Mouse (Mus musculus): ENCODE data around the gene Uba6. TPM values are rescaled to one million over a fixed set of nuclear protein-coding genes. Genes with fewer than 3 reads are reported as not detected.

Gene Uba6
- polyA plus RNA-seq (2014; fragmentation: Nextera tagmentation; extraction: Ambion mirVana), result 21.6 and 24.6 TPM in 2 replicates

- H3K4me3 ChIP-seq (ENCODE audit: low read depth, low read length), result peak within 1 kb of the TSS; percentile 89
- no peaks in the 10 kb centered on the region for H3K27me3 ChIP-seq (ENCODE audit: control insufficient read depth, insufficient read depth, low read length)
- H3K36me3 ChIP-seq (ENCODE audit: control insufficient read depth, insufficient read depth, low read length), result no peaks in the 10 kb centered on the region; the same call in none of the 2 replicates
- no peaks in the 10 kb centered on the region for H3K9me3 ChIP-seq (ENCODE audit: control insufficient read depth, low read length)
- ATAC-seq (ENCODE audit: insufficient number of reproducible peaks, low FRiP score, low TSS enrichment, low read depth), result peak; percentile 100
- DNase-seq (ENCODE audit: low spot score), result peak; percentile 100
- peak within 1 kb of the TSS; percentile 81 for H3K9ac ChIP-seq (ENCODE audit: low read length)
- WGBS, result under 1% methylated on average over 64 of the region's 67 CpGs
- H3K27ac ChIP-seq (replicated peaks; ENCODE audit: low read depth, low read length), result peak within 1 kb of the TSS; percentile 92
- no peaks in the 10 kb centered on the region for H3K4me1 ChIP-seq (ENCODE audit: control insufficient read depth, insufficient read depth, low read length)
- H3K4me2 ChIP-seq (ENCODE audit: low read depth, severe bottlenecking), result peak within 1 kb of the TSS; percentile 83
Observed at GRCm38 (mm10) chr5:86172449-86173161, at the start of gene Uba6. Gene Uba6 (minus strand): TSS chr5:86172803.

- no peaks in the 10 kb centered on the region for H3K9me3 ChIP-seq (ENCODE audit: control insufficient read depth, low read length)
- H3K4me3 ChIP-seq (ENCODE audit: low read depth, low read length), result no peak within 1 kb of the TSS
- ATAC-seq (ENCODE audit: insufficient number of reproducible peaks, low FRiP score, low TSS enrichment, low read depth) (no peak), DNase-seq (ENCODE audit: low spot score) (no peak)
- no peaks in the 10 kb centered on the region for H3K27me3 ChIP-seq (ENCODE audit: control insufficient read depth, insufficient read depth, low read length)
- H3K4me1 ChIP-seq (ENCODE audit: control insufficient read depth, insufficient read depth, low read length), result no peaks in the 10 kb centered on the region
- WGBS, result 91% methylated on average over 10 of the region's 10 CpGs
- H3K27ac ChIP-seq (replicated peaks; ENCODE audit: low read depth, low read length), result no peak within 1 kb of the TSS
- H3K36me3 ChIP-seq (ENCODE audit: control insufficient read depth, insufficient read depth, low read length), result no peaks in the 10 kb centered on the region
- no peak within 1 kb of the TSS for H3K9ac ChIP-seq (ENCODE audit: low read length)
- no peak within 1 kb of the TSS for H3K4me2 ChIP-seq (ENCODE audit: low read depth, severe bottlenecking)
Observed at GRCm38 (mm10) chr5:86197801-86198200, 25.2 kb upstream of the Uba6 start, which contains the start of gene Gnrhr. Gene Gnrhr (minus strand): TSS chr5:86197901.

- H3K9ac ChIP-seq (ENCODE audit: low read length), result no peak overlapping the region
- no peak overlapping the region for H3K27ac ChIP-seq (replicated peaks; ENCODE audit: low read depth, low read length)
- WGBS, result 23% methylated on average over 4 of the region's 4 CpGs
- no peaks in the 10 kb centered on the region for H3K9me3 ChIP-seq (ENCODE audit: control insufficient read depth, low read length)
- H3K4me1 ChIP-seq (ENCODE audit: control insufficient read depth, insufficient read depth, low read length), result no peaks in the 10 kb centered on the region
- ATAC-seq (ENCODE audit: insufficient number of reproducible peaks, low FRiP score, low TSS enrichment, low read depth) (no peak), DNase-seq (ENCODE audit: low spot score) (no peak)
- H3K27me3 ChIP-seq (ENCODE audit: control insufficient read depth, insufficient read depth, low read length), result no peaks in the 10 kb centered on the region
- H3K4me2 ChIP-seq (ENCODE audit: low read depth, severe bottlenecking), result no peak overlapping the region
- no peaks in the 10 kb centered on the region for H3K36me3 ChIP-seq (ENCODE audit: control insufficient read depth, insufficient read depth, low read length)
- H3K4me3 ChIP-seq (ENCODE audit: low read depth, low read length), result no peak overlapping the region
Observed at GRCm38 (mm10) chr5:86191356-86191755, 18.8 kb upstream of the Uba6 start.

- Histone ChIP-seq H3K9ac (ENCODE audit: low read length) (no peak overlapping the region), H3K36me3 (ENCODE audit: control insufficient read depth, insufficient read depth, low read length) (no peaks in the 10 kb centered on the region), H3K9me3 (ENCODE audit: control insufficient read depth, low read length) (no peaks in the 10 kb centered on the region), H3K27ac (replicated peaks; ENCODE audit: low read depth, low read length) (no peak overlapping the region), H3K27me3 (ENCODE audit: control insufficient read depth, insufficient read depth, low read length) (no peaks in the 10 kb centered on the region), H3K4me1 (ENCODE audit: control insufficient read depth, insufficient read depth, low read length) (no peaks in the 10 kb centered on the region), H3K4me2 (ENCODE audit: low read depth, severe bottlenecking) (no peak overlapping the region), H3K4me3 (ENCODE audit: low read depth, low read length) (no peak overlapping the region)
- ATAC-seq (ENCODE audit: insufficient number of reproducible peaks, low FRiP score, low TSS enrichment, low read depth) (no peak), DNase-seq (ENCODE audit: low spot score) (no peak)
- WGBS, result 24% methylated on average over 5 of the region's 5 CpGs
Observed at GRCm38 (mm10) chr5:86190770-86191169, 18.2 kb upstream of the Uba6 start.

GRCm38 (mm10) chr5:86190290-86190689, 17.7 kb upstream of the Uba6 start:
- Histone ChIP-seq H3K36me3 (ENCODE audit: control insufficient read depth, insufficient read depth, low read length) (no peaks in the 10 kb centered on the region), H3K9me3 (ENCODE audit: control insufficient read depth, low read length) (no peaks in the 10 kb centered on the region), H3K4me1 (ENCODE audit: control insufficient read depth, insufficient read depth, low read length) (no peaks in the 10 kb centered on the region), H3K4me3 (ENCODE audit: low read depth, low read length) (no peak overlapping the region), H3K9ac (ENCODE audit: low read length) (no peak overlapping the region), H3K27me3 (ENCODE audit: control insufficient read depth, insufficient read depth, low read length) (no peaks in the 10 kb centered on the region), H3K27ac (replicated peaks; ENCODE audit: low read depth, low read length) (no peak overlapping the region), H3K4me2 (ENCODE audit: low read depth, severe bottlenecking) (no peak overlapping the region)
- ATAC-seq (ENCODE audit: insufficient number of reproducible peaks, low FRiP score, low TSS enrichment, low read depth) (no peak), DNase-seq (ENCODE audit: low spot score) (no peak)
- 50% methylated on average over 15 of the region's 15 CpGs for WGBS

- Histone ChIP-seq H3K4me1 (ENCODE audit: control insufficient read depth, insufficient read depth, low read length) (no peaks in the 10 kb centered on the region), H3K9me3 (ENCODE audit: control insufficient read depth, low read length) (no peaks in the 10 kb centered on the region), H3K36me3 (ENCODE audit: control insufficient read depth, insufficient read depth, low read length) (no peaks in the 10 kb centered on the region), H3K4me3 (ENCODE audit: low read depth, low read length) (no peak overlapping the region), H3K27ac (replicated peaks; ENCODE audit: low read depth, low read length) (no peak overlapping the region), H3K4me2 (ENCODE audit: low read depth, severe bottlenecking) (no peak overlapping the region), H3K9ac (ENCODE audit: low read length) (no peak overlapping the region), H3K27me3 (ENCODE audit: control insufficient read depth, insufficient read depth, low read length) (no peaks in the 10 kb centered on the region)
- ATAC-seq (ENCODE audit: insufficient number of reproducible peaks, low FRiP score, low TSS enrichment, low read depth), result no peak
- DNase-seq (ENCODE audit: low spot score), result no peak
- WGBS, result 82% methylated on average over 6 of the region's 6 CpGs
Observed at GRCm38 (mm10) chr5:86187441-86187840, 14.8 kb upstream of the Uba6 start.

GRCm38 (mm10) chr5:86173778-86174177, 1.2 kb upstream of the Uba6 start:
- Histone ChIP-seq H3K4me2 (ENCODE audit: low read depth, severe bottlenecking) (no peak overlapping the region), H3K9ac (ENCODE audit: low read length) (no peak overlapping the region), H3K9me3 (ENCODE audit: control insufficient read depth, low read length) (no peaks in the 10 kb centered on the region), H3K36me3 (ENCODE audit: control insufficient read depth, insufficient read depth, low read length) (no peaks in the 10 kb centered on the region), H3K27ac (replicated peaks; ENCODE audit: low read depth, low read length) (no peak overlapping the region), H3K4me1 (ENCODE audit: control insufficient read depth, insufficient read depth, low read length) (no peaks in the 10 kb centered on the region), H3K27me3 (ENCODE audit: control insufficient read depth, insufficient read depth, low read length) (no peaks in the 10 kb centered on the region), H3K4me3 (ENCODE audit: low read depth, low read length) (no peak overlapping the region)
- WGBS, result 45% methylated on average over 2 of the region's 2 CpGs
- ATAC-seq (ENCODE audit: insufficient number of reproducible peaks, low FRiP score, low TSS enrichment, low read depth) (no peak), DNase-seq (ENCODE audit: low spot score) (no peak)

- Histone ChIP-seq H3K9ac (ENCODE audit: low read length) (peak overlapping the region; percentile 81), H3K27me3 (ENCODE audit: control insufficient read depth, insufficient read depth, low read length) (no peaks in the 10 kb centered on the region), H3K4me2 (ENCODE audit: low read depth, severe bottlenecking) (peak overlapping the region; percentile 83), H3K4me1 (ENCODE audit: control insufficient read depth, insufficient read depth, low read length) (no peaks in the 10 kb centered on the region), H3K4me3 (ENCODE audit: low read depth, low read length) (peak overlapping the region; percentile 89), H3K36me3 (ENCODE audit: control insufficient read depth, insufficient read depth, low read length) (no peaks in the 10 kb centered on the region; the same call in none of the 2 replicates), H3K27ac (replicated peaks; ENCODE audit: low read depth, low read length) (peak overlapping the region; percentile 92), H3K9me3 (ENCODE audit: control insufficient read depth, low read length) (no peaks in the 10 kb centered on the region)
- no peak for DNase-seq (ENCODE audit: low spot score)
- 0% methylated on average over 15 of the region's 15 CpGs for WGBS
- no peak for ATAC-seq (ENCODE audit: insufficient number of reproducible peaks, low FRiP score, low TSS enrichment, low read depth)
Observed at GRCm38 (mm10) chr5:86172088-86172448, 535 bp downstream of the Uba6 start.

GRCm38 (mm10) chr5:86129828-86130227, 42.8 kb downstream of the Uba6 start:
- Histone ChIP-seq H3K4me2 (ENCODE audit: low read depth, severe bottlenecking) (no peak overlapping the region), H3K36me3 (ENCODE audit: control insufficient read depth, insufficient read depth, low read length) (no peaks in the 10 kb centered on the region; the same call in 1 of the 2 replicates), H3K27me3 (ENCODE audit: control insufficient read depth, insufficient read depth, low read length) (no peaks in the 10 kb centered on the region), H3K27ac (replicated peaks; ENCODE audit: low read depth, low read length) (no peak overlapping the region), H3K4me1 (ENCODE audit: control insufficient read depth, insufficient read depth, low read length) (no peaks in the 10 kb centered on the region), H3K9ac (ENCODE audit: low read length) (no peak overlapping the region), H3K4me3 (ENCODE audit: low read depth, low read length) (no peak overlapping the region), H3K9me3 (ENCODE audit: control insufficient read depth, low read length) (no peaks in the 10 kb centered on the region)
- DNase-seq (ENCODE audit: low spot score) (no peak), ATAC-seq (ENCODE audit: insufficient number of reproducible peaks, low FRiP score, low TSS enrichment, low read depth) (no peak)
